In genomic region chr2:72554603-72555002, GRCm38 (mm10) we compare ENCODE assay signal across 14 mouse cellular contexts.
DNase-seq lines count a peak whose midpoint lies in the region; ATAC-seq and TF ChIP-seq lines count a peak whose summit lies in the region.
"Had no signal": no experiment of that assay in that cellular context is flagged by ENCODE, and none has a peak within 500 bp of the region (broad histone marks: within the 10 kb centered on the region; RNA-seq: fewer than 3 reads in every experiment).

No protein-coding gene starts in this region.

- no peak overlapping the region for H3K4me2 ChIP-seq in heart, embryonic 12.5 days
- no peak overlapping the region for H3K4me2 ChIP-seq in forebrain, embryonic 15.5 days (replicated peaks)
- no peak overlapping the region for H3K4me2 ChIP-seq in midbrain, postnatal 0 days (ENCODE audit: low read depth, low read length, poor library complexity, severe bottlenecking)
- H3K4me2 ChIP-seq: embryonic facial prominence, embryonic 15.5 days; heart, embryonic 15.5 days had no signal

- H3K4me1 ChIP-seq in heart, embryonic 12.5 days (replicated peaks): peaks cover 15% of the 10 kb centered on the region
- H3K4me1 ChIP-seq in forebrain, embryonic 15.5 days: peaks cover 27% of the 10 kb centered on the region
- no peaks in the 10 kb centered on the region for H3K4me1 ChIP-seq in midbrain, postnatal 0 days (ENCODE audit: insufficient read depth, low read length)

- H3K36me3 ChIP-seq in heart, embryonic 12.5 days: no peaks in the 10 kb centered on the region
- H3K36me3 ChIP-seq in forebrain, embryonic 15.5 days: no peaks in the 10 kb centered on the region
- no peaks in the 10 kb centered on the region for H3K36me3 ChIP-seq in midbrain, postnatal 0 days (ENCODE audit: insufficient read depth, low read length)
- H3K36me3 ChIP-seq: embryonic facial prominence, embryonic 15.5 days; heart, embryonic 15.5 days; midbrain, embryonic 10.5 days had no signal

- WGBS in heart, embryonic 12.5 days: 77% methylated on average over 5 of the region's 5 CpGs
- WGBS in forebrain, embryonic 15.5 days: 74% methylated on average over 5 of the region's 5 CpGs
- 84% methylated on average over 5 of the region's 5 CpGs for WGBS in midbrain, postnatal 0 days

- peak; percentile 76 to 82 for DNase-seq in heart, adult 18-20 months
- DNase-seq in NIH3T3 (ENCODE audit: low read depth): peak; percentile 43
- DNase-seq in gastrocnemius, adult 8-10 months (ENCODE audit: low spot score in 2 of 2): peak; percentile 43 to 54
- peak; percentile 57 for DNase-seq in heart, postnatal 4 days
- no peak for DNase-seq in left cerebral cortex, postnatal 14 days (ENCODE audit: low spot score in 2 of 2)
- no peak for DNase-seq in midbrain, postnatal 0 days (ENCODE audit: low spot score)
- DNase-seq: thymus, postnatal 25 days had no signal

- no peak for ATAC-seq in heart, embryonic 12.5 days (ENCODE audit: insufficient number of reproducible peaks, low FRiP score)
- ATAC-seq in forebrain, embryonic 15.5 days (replicated peaks): no peak
- ATAC-seq in midbrain, postnatal 0 days (ENCODE audit: low FRiP score): no peak
- ATAC-seq: inflammation-experienced regulatory T-cells, adult 6 months had no signal

- peaks cover 7% of the 10 kb centered on the region for H3K9me3 ChIP-seq in heart, embryonic 12.5 days (replicated peaks)
- H3K9me3 ChIP-seq in forebrain, embryonic 15.5 days: no peaks in the 10 kb centered on the region
- no peaks in the 10 kb centered on the region for H3K9me3 ChIP-seq in midbrain, postnatal 0 days (ENCODE audit: low read length)
- H3K9me3 ChIP-seq: embryonic facial prominence, embryonic 15.5 days; heart, embryonic 15.5 days had no signal

- H3K4me3 ChIP-seq in heart, embryonic 12.5 days: no peak overlapping the region
- H3K4me3 ChIP-seq in forebrain, embryonic 15.5 days: no peak overlapping the region
- H3K4me3 ChIP-seq in midbrain, postnatal 0 days (ENCODE audit: low read depth, low read length): no peak overlapping the region
- H3K4me3 ChIP-seq: embryonic facial prominence, embryonic 15.5 days; heart, embryonic 15.5 days; midbrain, embryonic 10.5 days had no signal

- no peak for TF ChIP-seq CTCF in midbrain, postnatal 0 days (IDR thresholded peaks at IDR 0.05)

- H3K27me3 ChIP-seq in heart, embryonic 12.5 days (replicated peaks): no peaks in the 10 kb centered on the region
- no peaks in the 10 kb centered on the region for H3K27me3 ChIP-seq in forebrain, embryonic 15.5 days
- no peaks in the 10 kb centered on the region for H3K27me3 ChIP-seq in midbrain, postnatal 0 days (ENCODE audit: insufficient read depth, low read length)
- H3K27me3 ChIP-seq: embryonic facial prominence, embryonic 15.5 days; heart, embryonic 15.5 days had no signal

- no peak overlapping the region for H3K9ac ChIP-seq in heart, embryonic 12.5 days
- H3K9ac ChIP-seq in forebrain, embryonic 15.5 days (replicated peaks): no peak overlapping the region
- no peak overlapping the region for H3K9ac ChIP-seq in midbrain, postnatal 0 days (replicated peaks; ENCODE audit: low read length, poor library complexity, severe bottlenecking)
- H3K9ac ChIP-seq: embryonic facial prominence, embryonic 15.5 days; heart, embryonic 15.5 days; liver, embryonic 14.5 days had no signal

- intact Hi-C loops in left cerebral cortex, postnatal 14 days (cut with DNase I): no loop called here

- no peak overlapping the region for H3K27ac ChIP-seq in heart, embryonic 12.5 days (ENCODE audit: poor library complexity, severe bottlenecking)
- H3K27ac ChIP-seq in forebrain, embryonic 15.5 days (replicated peaks): no peak overlapping the region
- H3K27ac ChIP-seq in midbrain, postnatal 0 days (ENCODE audit: low read depth, low read length): no peak overlapping the region
- H3K27ac ChIP-seq: embryonic facial prominence, embryonic 15.5 days; heart, embryonic 15.5 days; liver, embryonic 14.5 days; midbrain, embryonic 10.5 days had no signal

Comparison
In these comparisons a context has a peak if more than half of its experiments do, and no peak if none do; other contexts are left out.
1. DNase-seq: peak in heart, adult 18-20 months (2 of 2), NIH3T3 (single experiment), gastrocnemius, adult 8-10 months (2 of 2) and heart, postnatal 4 days (single experiment); none in left cerebral cortex, postnatal 14 days (0 of 2) and midbrain, postnatal 0 days (single experiment).